Mouse (Mus musculus): ENCODE data around the gene Poc1a. TPM values are rescaled to one million over a fixed set of nuclear protein-coding genes. Genes with fewer than 3 reads are reported as not detected.

Gene Poc1a
- polyA plus RNA-seq, 1 experiment, result 72.2 TPM

DNA sequence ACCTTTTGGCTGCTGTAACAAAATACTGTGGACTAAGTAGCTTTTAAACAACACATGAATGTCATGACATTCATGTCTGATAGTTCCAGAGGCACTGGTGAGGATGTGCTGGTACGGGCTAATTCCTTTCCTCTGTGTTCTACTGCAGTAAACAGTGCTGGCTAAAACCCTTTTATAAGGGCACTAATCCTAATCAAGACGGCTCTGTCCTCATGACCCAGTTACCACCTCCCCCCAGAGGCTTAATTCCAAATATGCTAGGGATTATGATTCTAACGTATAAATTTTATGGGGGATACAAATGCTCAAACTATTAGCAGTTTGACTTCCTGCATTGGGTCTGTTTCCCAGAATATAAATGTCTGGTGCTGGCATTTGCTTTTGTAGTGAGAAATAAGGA, 33.3 kb downstream of the Poc1a start:
- TF ChIP-seq POLR2A (IDR thresholded peaks at IDR 0.05; ENCODE audit: control insufficient read depth, low read depth, low read length) (no peak), CTCF (IDR thresholded peaks at IDR 0.05; ENCODE audit: control insufficient read depth, insufficient read depth, insufficient replicate concordance, low read depth, low read length) (no peak)
- Histone ChIP-seq H3K27me3 (ENCODE audit: control insufficient read depth, insufficient read depth, low read length) (no peaks in the 10 kb centered on the region), H3K36me3 (ENCODE audit: control insufficient read depth, insufficient read depth, low read length) (no peaks in the 10 kb centered on the region; the same call in 1 of the 2 replicates), H3K4me3 (ENCODE audit: control insufficient read depth, low read depth, low read length) (no peak overlapping the region), H3K27ac (ENCODE audit: control insufficient read depth, insufficient read depth, low read depth, low read length) (no peak overlapping the region), H3K4me1 (ENCODE audit: control insufficient read depth, insufficient read depth, low read length) (no peaks in the 10 kb centered on the region; the same call in 1 of the 2 replicates)

GRCm38 (mm10) chr9:106318074-106318473, 37.2 kb downstream of the Poc1a start:
- no peak for TF ChIP-seq POLR2A (IDR thresholded peaks at IDR 0.05; ENCODE audit: control insufficient read depth, low read depth, low read length)
- TF ChIP-seq CTCF (IDR thresholded peaks at IDR 0.05; ENCODE audit: control insufficient read depth, insufficient read depth, insufficient replicate concordance, low read depth, low read length), result no peak
- no peak overlapping the region for H3K4me3 ChIP-seq (ENCODE audit: control insufficient read depth, low read depth, low read length)
- H3K27ac ChIP-seq (ENCODE audit: control insufficient read depth, insufficient read depth, low read depth, low read length), result no peak overlapping the region
- no peaks in the 10 kb centered on the region; the same call in 1 of the 2 replicates for H3K4me1 ChIP-seq (ENCODE audit: control insufficient read depth, insufficient read depth, low read length)
- H3K27me3 ChIP-seq (ENCODE audit: control insufficient read depth, insufficient read depth, low read length), result no peaks in the 10 kb centered on the region
- no peaks in the 10 kb centered on the region for H3K36me3 ChIP-seq (ENCODE audit: control insufficient read depth, insufficient read depth, low read length)

- no peaks in the 10 kb centered on the region; the same call in 1 of the 2 replicates for H3K4me1 ChIP-seq (ENCODE audit: control insufficient read depth, insufficient read depth, low read length)
- no peak overlapping the region for H3K27ac ChIP-seq (ENCODE audit: control insufficient read depth, insufficient read depth, low read depth, low read length)
- TF ChIP-seq POLR2A (IDR thresholded peaks at IDR 0.05; ENCODE audit: control insufficient read depth, low read depth, low read length), result no peak
- TF ChIP-seq CTCF (IDR thresholded peaks at IDR 0.05; ENCODE audit: control insufficient read depth, insufficient read depth, insufficient replicate concordance, low read depth, low read length), result no peak
- no peaks in the 10 kb centered on the region for H3K27me3 ChIP-seq (ENCODE audit: control insufficient read depth, insufficient read depth, low read length)
- H3K4me3 ChIP-seq (ENCODE audit: control insufficient read depth, low read depth, low read length), result no peak overlapping the region
- no peaks in the 10 kb centered on the region for H3K36me3 ChIP-seq (ENCODE audit: control insufficient read depth, insufficient read depth, low read length)
Observed at GRCm38 (mm10) chr9:106319095-106319494, 38.2 kb downstream of the Poc1a start.

- no peak overlapping the region for H3K4me3 ChIP-seq (ENCODE audit: control insufficient read depth, low read depth, low read length)
- H3K4me1 ChIP-seq (ENCODE audit: control insufficient read depth, insufficient read depth, low read length), result no peaks in the 10 kb centered on the region; the same call in 1 of the 2 replicates
- TF ChIP-seq POLR2A (IDR thresholded peaks at IDR 0.05; ENCODE audit: control insufficient read depth, low read depth, low read length), result no peak
- no peak for TF ChIP-seq CTCF (IDR thresholded peaks at IDR 0.05; ENCODE audit: control insufficient read depth, insufficient read depth, insufficient replicate concordance, low read depth, low read length)
- no peaks in the 10 kb centered on the region for H3K27me3 ChIP-seq (ENCODE audit: control insufficient read depth, insufficient read depth, low read length)
- H3K27ac ChIP-seq (ENCODE audit: control insufficient read depth, insufficient read depth, low read depth, low read length), result no peak overlapping the region
- H3K36me3 ChIP-seq (ENCODE audit: control insufficient read depth, insufficient read depth, low read length), result no peaks in the 10 kb centered on the region
Observed at GRCm38 (mm10) chr9:106322497-106322896, 41.6 kb downstream of the Poc1a start.

DNA sequence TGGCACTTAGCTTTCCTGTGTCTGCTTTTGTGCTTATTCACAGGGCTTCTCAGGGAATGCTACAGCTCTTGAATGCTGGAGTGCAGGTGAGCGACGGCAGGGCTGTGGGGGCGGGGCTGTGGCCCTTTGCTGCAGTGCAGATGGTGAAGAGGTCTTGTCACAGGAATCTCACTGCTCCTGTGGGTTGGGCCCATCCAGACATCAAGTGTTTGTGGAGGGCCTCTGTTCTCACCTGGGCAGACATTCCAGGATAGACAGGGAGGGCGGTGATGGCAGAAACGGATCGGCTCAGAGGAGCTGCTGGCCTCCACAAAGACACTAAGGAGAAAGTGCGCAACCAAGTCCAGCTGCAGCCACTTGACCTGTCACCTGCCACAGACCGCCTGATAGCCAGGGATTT, 45.4 kb downstream of the Poc1a start:
- no peak overlapping the region for H3K27ac ChIP-seq (ENCODE audit: control insufficient read depth, insufficient read depth, low read depth, low read length)
- TF ChIP-seq CTCF (IDR thresholded peaks at IDR 0.05; ENCODE audit: control insufficient read depth, insufficient read depth, insufficient replicate concordance, low read depth, low read length) (no peak), POLR2A (IDR thresholded peaks at IDR 0.05; ENCODE audit: control insufficient read depth, low read depth, low read length) (no peak)

GRCm38 (mm10) chr9:106327125-106327809, 46.4 kb downstream of the Poc1a start:
- no peaks in the 10 kb centered on the region for H3K4me1 ChIP-seq (ENCODE audit: control insufficient read depth, insufficient read depth, low read length)
- H3K36me3 ChIP-seq (ENCODE audit: control insufficient read depth, insufficient read depth, low read length), result no peaks in the 10 kb centered on the region
- no peaks in the 10 kb centered on the region for H3K27me3 ChIP-seq (ENCODE audit: control insufficient read depth, insufficient read depth, low read length)
- H3K27ac ChIP-seq (ENCODE audit: control insufficient read depth, insufficient read depth, low read depth, low read length), result no peak overlapping the region
- H3K4me3 ChIP-seq (ENCODE audit: control insufficient read depth, low read depth, low read length), result no peak overlapping the region
- no peak for TF ChIP-seq CTCF (IDR thresholded peaks at IDR 0.05; ENCODE audit: control insufficient read depth, insufficient read depth, insufficient replicate concordance, low read depth, low read length)
- TF ChIP-seq POLR2A (IDR thresholded peaks at IDR 0.05; ENCODE audit: control insufficient read depth, low read depth, low read length), result no peak

More for the DNA sequence above, 45.4 kb downstream of the Poc1a start:
- Histone ChIP-seq H3K36me3 (ENCODE audit: control insufficient read depth, insufficient read depth, low read length) (no peaks in the 10 kb centered on the region), H3K4me3 (ENCODE audit: control insufficient read depth, low read depth, low read length) (no peak overlapping the region), H3K4me1 (ENCODE audit: control insufficient read depth, insufficient read depth, low read length) (no peaks in the 10 kb centered on the region), H3K27me3 (ENCODE audit: control insufficient read depth, insufficient read depth, low read length) (no peaks in the 10 kb centered on the region)

DNA sequence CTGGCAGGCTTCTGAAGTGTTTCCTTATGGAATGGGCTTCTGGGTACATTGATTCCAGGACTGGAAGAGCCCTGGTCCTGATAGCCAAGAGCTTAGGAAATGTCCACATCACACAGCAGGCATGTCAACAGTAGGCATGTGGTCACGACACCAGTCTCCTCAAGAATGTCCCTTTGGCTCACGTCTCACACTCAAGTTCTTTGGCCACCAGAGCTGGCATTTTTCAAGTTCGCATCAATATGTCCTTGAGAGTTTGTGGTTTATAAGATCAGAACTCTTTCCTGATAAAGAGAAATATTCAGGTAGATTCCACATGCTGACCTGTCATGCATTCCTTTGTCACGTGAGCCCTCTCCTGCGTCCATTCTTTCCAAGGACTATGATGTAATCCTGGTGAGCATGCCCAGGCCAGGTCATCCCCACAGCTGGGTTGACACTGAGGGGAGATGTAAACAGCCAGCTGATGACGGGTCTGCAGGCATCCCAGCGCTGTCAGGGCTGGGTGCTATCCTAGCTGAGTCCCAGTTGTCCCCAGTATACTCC, 47.3 kb downstream of the Poc1a start:
- Histone ChIP-seq H3K4me3 (ENCODE audit: control insufficient read depth, low read depth, low read length) (no peak overlapping the region), H3K36me3 (ENCODE audit: control insufficient read depth, insufficient read depth, low read length) (no peaks in the 10 kb centered on the region), H3K27ac (ENCODE audit: control insufficient read depth, insufficient read depth, low read depth, low read length) (no peak overlapping the region), H3K27me3 (ENCODE audit: control insufficient read depth, insufficient read depth, low read length) (no peaks in the 10 kb centered on the region), H3K4me1 (ENCODE audit: control insufficient read depth, insufficient read depth, low read length) (no peaks in the 10 kb centered on the region)
- TF ChIP-seq CTCF (IDR thresholded peaks at IDR 0.05; ENCODE audit: control insufficient read depth, insufficient read depth, insufficient replicate concordance, low read depth, low read length) (no peak), POLR2A (IDR thresholded peaks at IDR 0.05; ENCODE audit: control insufficient read depth, low read depth, low read length) (no peak)
